Mouse (Mus musculus): ENCODE results near the gene Tcerg1l.

Tcerg1l gene

GRCm38 (mm10) chr7:138365519-138365918, 32.0 kb downstream of the Tcerg1l start:
- DNase-seq (ENCODE audit: low read depth, low spot score) = no peak

GRCm38 (mm10) chr7:138357475-138357874, 40.1 kb downstream of the Tcerg1l start:
- DNase-seq (ENCODE audit: low read depth, low spot score) = no peak

GRCm38 (mm10) chr7:138356655-138357449, 40.7 kb downstream of the Tcerg1l start:
- no peak for DNase-seq (ENCODE audit: low read depth, low spot score)

- no peak for DNase-seq (ENCODE audit: low read depth, low spot score)
Measured at GRCm38 (mm10) chr7:138345451-138345850, 52.1 kb downstream of the Tcerg1l start.

GRCm38 (mm10) chr7:138338451-138338850, 59.1 kb downstream of the Tcerg1l start:
- no peak for DNase-seq (ENCODE audit: low read depth, low spot score)

- no peak for DNase-seq (ENCODE audit: low read depth, low spot score)
Measured at GRCm38 (mm10) chr7:138337946-138338345, 59.6 kb downstream of the Tcerg1l start.

GRCm38 (mm10) chr7:138332504-138333168, 64.9 kb downstream of the Tcerg1l start:
- no peak for DNase-seq (ENCODE audit: low read depth, low spot score)

- DNase-seq (ENCODE audit: low read depth, low spot score) = no peak
Measured at GRCm38 (mm10) chr7:138331266-138331665, 66.3 kb downstream of the Tcerg1l start.

GRCm38 (mm10) chr7:138328637-138329036, 68.9 kb downstream of the Tcerg1l start:
- no peak for DNase-seq (ENCODE audit: low read depth, low spot score)

- DNase-seq (ENCODE audit: low read depth, low spot score) = no peak
Measured at GRCm38 (mm10) chr7:138326760-138327159, 70.8 kb downstream of the Tcerg1l start.

GRCm38 (mm10) chr7:138313733-138314132, 83.8 kb downstream of the Tcerg1l start:
- DNase-seq (ENCODE audit: low read depth, low spot score) = no peak

- no peak for DNase-seq (ENCODE audit: low read depth, low spot score)
Measured at GRCm38 (mm10) chr7:138306126-138306525, 91.4 kb downstream of the Tcerg1l start.

GRCm38 (mm10) chr7:138284790-138285189, 112.7 kb downstream of the Tcerg1l start:
- DNase-seq (ENCODE audit: low read depth, low spot score) = no peak

- DNase-seq (ENCODE audit: low read depth, low spot score) = no peak
Measured at GRCm38 (mm10) chr7:138275263-138275662, 122.3 kb downstream of the Tcerg1l start.

GRCm38 (mm10) chr7:138271328-138271727, 126.2 kb downstream of the Tcerg1l start:
- DNase-seq (ENCODE audit: low read depth, low spot score) = no peak

GRCm38 (mm10) chr7:138269386-138269785, 128.1 kb downstream of the Tcerg1l start:
- no peak for DNase-seq (ENCODE audit: low read depth, low spot score)

- DNase-seq (ENCODE audit: low read depth, low spot score) = peak; percentile 30
Measured at GRCm38 (mm10) chr7:138267976-138268646, 129.4 kb downstream of the Tcerg1l start.

GRCm38 (mm10) chr7:138248612-138249011, 148.9 kb downstream of the Tcerg1l start:
- no peak for DNase-seq (ENCODE audit: low read depth, low spot score)

GRCm38 (mm10) chr7:138248176-138248575, 149.4 kb downstream of the Tcerg1l start:
- DNase-seq (ENCODE audit: low read depth, low spot score) = no peak

GRCm38 (mm10) chr7:138246684-138247083, 150.8 kb downstream of the Tcerg1l start:
- DNase-seq (ENCODE audit: low read depth, low spot score) = no peak

- DNase-seq (ENCODE audit: low read depth, low spot score) = no peak
Measured at GRCm38 (mm10) chr7:138242229-138242628, 155.3 kb downstream of the Tcerg1l start.

- no peak for DNase-seq (ENCODE audit: low read depth, low spot score)
Measured at GRCm38 (mm10) chr7:138237708-138238225, 159.8 kb downstream of the Tcerg1l start.

Measured in retina, postnatal 7 days (tissue).